Mouse (Mus musculus) neural tube, embryonic 13.5 days (tissue): ENCODE data around the gene Il9r. TPM values are rescaled to one million over a fixed set of nuclear protein-coding genes. Genes with fewer than 3 reads are reported as not detected.

Source experiments
- ATAC-seq: fragments of 200-750 bp; cut with Nextera tagmentation; 2 replicates; pipeline ENCODE4 v1.8.0; 2017; ENCODE audit warnings: low read depth, mild to moderate bottlenecking, moderate TSS enrichment, moderate library complexity
- H3K27ac ChIP-seq: fragments of 300-500 bp; sonication (generic); replicated peaks from 2 replicates; pipeline ENCODE4 v1.5.1; 2015; ENCODE audit warnings: moderate library complexity, mild to moderate bottlenecking, inconsistent platforms
- H3K27me3 ChIP-seq: fragments of 300-500 bp; sonication (generic); 2 replicates; pipeline ENCODE4 v1.6.1; 2015; ENCODE audit warnings: mild to moderate bottlenecking, inconsistent platforms
- H3K36me3 ChIP-seq: fragments of 300-500 bp; sonication (generic); 2 replicates; pipeline ENCODE4 v1.6.1; 2015; ENCODE audit warnings: mild to moderate bottlenecking, inconsistent platforms
- H3K4me1 ChIP-seq: fragments of 300-500 bp; sonication (generic); replicated peaks from 2 replicates; pipeline ENCODE4 v1.6.1; 2015; ENCODE audit warnings: inconsistent platforms
- H3K4me2 ChIP-seq: fragments of 300-500 bp; sonication (generic); 2 replicates; pipeline ENCODE4 v1.6.1; 2015; ENCODE audit warnings: inconsistent platforms, mild to moderate bottlenecking, moderate library complexity
- H3K4me3 ChIP-seq: fragments of 300-500 bp; sonication (generic); 2 replicates; pipeline ENCODE4 v1.5.1; 2015; ENCODE audit warnings: mild to moderate bottlenecking, inconsistent platforms
- H3K9ac ChIP-seq: fragments of 300-500 bp; sonication (generic); 2 replicates; pipeline ENCODE4 v1.6.1; 2015; ENCODE audit warnings: moderate library complexity, mild to moderate bottlenecking, inconsistent platforms
- H3K9me3 ChIP-seq: fragments of 300-500 bp; sonication (generic); 2 replicates; pipeline ENCODE4 v1.6.1; 2016; ENCODE audit warnings: inconsistent platforms
- WGBS: fragments of 180-500 bp; shearing (Covaris S2); methylation state at CpG from one replicate; pipeline ENCODE4 v1.1.7; 2015; 5-methylcytosine and 5-hydroxymethylcytosine counted together
- polyA plus RNA-seq: library from polyadenylated mRNA; unstranded; fragments of >200 nt; fragmentation: Nextera tagmentation; extraction: Ambion mirVana; gene quantifications from 2 replicates; pipeline ENCODE4 v1.2.1, GENCODE M21; 2015

Il9r gene
- polyA plus RNA-seq, 1 experiment from 2014 or later = not detected

DNA sequence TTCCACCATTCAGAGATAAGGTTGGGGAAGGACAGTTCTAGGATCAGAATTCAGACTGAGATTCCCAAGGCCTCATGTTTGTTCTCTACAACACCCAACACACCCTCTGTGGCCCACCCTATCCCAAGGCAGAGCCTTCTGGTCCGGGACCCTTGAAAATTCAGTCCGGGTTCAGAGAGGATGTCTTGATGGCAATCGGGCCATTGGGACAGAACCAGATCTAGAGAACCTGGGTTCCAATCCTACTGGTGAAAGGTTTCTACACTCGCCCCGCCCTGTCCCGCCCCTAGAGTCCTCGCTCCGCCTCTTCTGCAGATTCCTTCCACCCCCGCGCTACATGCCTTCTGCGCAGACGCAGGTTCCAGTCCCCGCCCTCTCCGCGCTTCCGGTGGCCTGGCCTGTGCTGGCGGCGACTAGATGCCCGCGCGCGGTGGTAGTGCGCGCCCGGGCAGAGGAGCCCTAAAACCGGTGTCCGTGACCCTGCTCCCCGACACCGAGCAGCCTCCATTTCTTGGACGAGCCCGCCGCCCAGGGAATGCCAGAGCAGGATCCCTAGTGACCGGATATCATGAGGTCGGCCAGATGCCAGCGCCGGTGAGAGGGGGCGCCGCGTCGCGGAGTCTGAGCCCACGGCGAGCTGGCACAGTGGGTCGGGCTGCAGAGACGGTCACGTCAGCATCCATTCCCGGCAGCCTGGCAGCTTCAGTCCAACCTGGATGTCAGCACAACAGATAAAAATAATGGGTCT lies 26.2 kb upstream of the Il9r start, which contains the start of gene Mpg:
Gene Mpg (plus strand): TSS at position 382 of the 748 bp plus-strand sequence.
- peaks cover 23% of the 10 kb centered on the region for H3K36me3 ChIP-seq
- no peaks in the 10 kb centered on the region for H3K9me3 ChIP-seq
- peaks cover 28% of the 10 kb centered on the region for H3K27me3 ChIP-seq
- peaks cover 59% of the 10 kb centered on the region for H3K4me1 ChIP-seq
- peak within 1 kb of the TSS; percentile 87 for H3K27ac ChIP-seq
- ATAC-seq = peak; percentile 83
- WGBS = 4% methylated on average over 47 of the region's 47 CpGs
- H3K4me3 ChIP-seq = peak within 1 kb of the TSS; percentile 69
- peak within 1 kb of the TSS; percentile 86 for H3K9ac ChIP-seq
- peak within 1 kb of the TSS; percentile 73 for H3K4me2 ChIP-seq

GRCm38 (mm10) chr11:32225222-32226104 lies 25.4 kb upstream of the Il9r start:
- Histone ChIP-seq H3K27ac (peak overlapping the region; percentile 87), H3K4me2 (peak overlapping the region; percentile 73), H3K9ac (no peak overlapping the region; the same call in 1 of the 2 replicates), H3K4me3 (peak overlapping the region; percentile 69; the same call in 1 of the 2 replicates), H3K9me3 (no peaks in the 10 kb centered on the region), H3K36me3 (peaks cover 14% of the 10 kb centered on the region), H3K4me1 (peaks cover 67% of the 10 kb centered on the region), H3K27me3 (peaks cover 37% of the 10 kb centered on the region)
- 54% methylated on average over 7 of the region's 7 CpGs for WGBS
- no peak for ATAC-seq

DNA sequence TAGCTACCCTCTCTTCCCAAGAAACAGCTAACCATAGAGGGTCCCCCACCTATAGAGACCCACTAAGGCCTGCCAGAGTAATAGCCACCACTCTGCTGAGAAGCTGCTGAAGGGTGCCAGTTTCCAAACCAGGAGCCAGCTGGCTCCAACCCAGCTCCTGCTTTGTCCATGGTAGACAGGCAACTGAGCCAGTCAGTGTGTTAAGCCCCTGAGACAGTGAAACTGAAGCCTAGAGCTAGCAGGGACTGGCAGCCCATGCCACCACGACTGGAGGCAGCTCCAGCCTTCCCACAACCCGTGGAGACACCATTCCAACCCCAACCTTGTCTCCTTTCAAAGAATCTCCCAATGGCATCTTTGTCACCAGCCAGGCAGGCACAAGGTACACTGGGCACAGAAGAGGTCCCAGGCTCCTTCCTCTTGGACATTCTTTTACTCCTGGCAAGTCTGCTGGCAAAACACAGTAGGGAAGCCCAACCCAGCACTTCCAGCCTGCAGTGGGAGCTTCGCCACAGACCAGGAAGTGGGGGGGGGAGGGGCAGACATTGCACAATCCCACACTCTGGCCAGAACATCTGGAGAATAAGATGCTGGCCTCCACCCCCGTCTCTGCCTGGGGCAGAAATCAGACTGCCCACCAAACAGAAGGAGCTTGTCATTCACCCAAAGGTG lies 24.5 kb upstream of the Il9r start:
- Histone ChIP-seq H3K4me2 (no peak overlapping the region; the same call in 1 of the 2 replicates), H3K27ac (peak overlapping the region; percentile 87), H3K4me1 (peaks cover 76% of the 10 kb centered on the region), H3K27me3 (peaks cover 37% of the 10 kb centered on the region), H3K9me3 (no peaks in the 10 kb centered on the region), H3K4me3 (no peak overlapping the region), H3K9ac (no peak overlapping the region), H3K36me3 (peaks cover 10% of the 10 kb centered on the region)
- ATAC-seq = no peak
- WGBS = 25% methylated on average over 4 of the region's 4 CpGs

GRCm38 (mm10) chr11:32223297-32223967 lies 23.4 kb upstream of the Il9r start:
- 65% methylated on average over 4 of the region's 4 CpGs for WGBS
- H3K9ac ChIP-seq = no peak overlapping the region
- peak overlapping the region; percentile 96 for H3K4me2 ChIP-seq
- no peak for ATAC-seq
- no peak overlapping the region for H3K4me3 ChIP-seq
- 0 out of 2 replicates have a peak overlapping the region, but pooled peaks have one; percentile 87 for H3K27ac ChIP-seq
- H3K9me3 ChIP-seq = no peaks in the 10 kb centered on the region
- peaks cover 88% of the 10 kb centered on the region for H3K4me1 ChIP-seq
- peaks cover 37% of the 10 kb centered on the region for H3K27me3 ChIP-seq
- H3K36me3 ChIP-seq = no peaks in the 10 kb centered on the region; the same call in 1 of the 2 replicates

DNA sequence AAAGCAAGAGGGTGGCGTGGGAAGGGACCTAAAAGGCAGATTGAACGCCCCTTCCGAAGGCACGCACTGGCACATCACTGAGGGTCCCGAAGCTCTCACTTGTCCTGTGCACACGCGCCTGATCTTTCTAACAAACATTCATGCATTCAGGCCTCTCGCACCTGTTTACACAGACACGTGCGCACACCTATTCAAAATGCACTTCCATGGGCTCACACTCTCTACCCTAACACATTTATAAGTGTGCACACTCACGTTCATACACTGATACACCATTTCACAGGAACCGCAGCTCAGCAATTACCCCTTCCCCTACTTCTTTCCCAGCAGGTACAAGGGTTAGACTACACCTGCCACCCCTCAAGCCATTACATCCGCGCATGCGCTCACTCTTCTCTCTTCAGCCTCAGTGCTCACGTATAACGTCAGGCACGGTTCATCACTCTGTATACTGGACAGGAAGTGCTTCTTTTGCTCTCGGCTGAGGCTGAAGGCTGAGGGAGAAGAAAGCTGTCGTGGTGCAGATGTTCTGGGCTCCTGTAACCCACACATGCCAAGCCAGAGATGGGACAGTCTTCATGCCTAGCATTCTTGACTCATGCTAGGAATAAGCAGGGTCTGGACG lies 22.6 kb upstream of the Il9r start:
- Histone ChIP-seq H3K9ac (peak overlapping the region; percentile 89), H3K36me3 (no peaks in the 10 kb centered on the region), H3K4me3 (peak overlapping the region; percentile 68), H3K4me1 (peaks cover 89% of the 10 kb centered on the region), H3K27ac (0 out of 2 replicates have a peak overlapping the region, but pooled peaks have one; percentile 81), H3K4me2 (peak overlapping the region; percentile 96), H3K27me3 (peaks cover 37% of the 10 kb centered on the region), H3K9me3 (no peaks in the 10 kb centered on the region)
- WGBS = 9% methylated on average over 21 of the region's 21 CpGs
- ATAC-seq = no peak

DNA sequence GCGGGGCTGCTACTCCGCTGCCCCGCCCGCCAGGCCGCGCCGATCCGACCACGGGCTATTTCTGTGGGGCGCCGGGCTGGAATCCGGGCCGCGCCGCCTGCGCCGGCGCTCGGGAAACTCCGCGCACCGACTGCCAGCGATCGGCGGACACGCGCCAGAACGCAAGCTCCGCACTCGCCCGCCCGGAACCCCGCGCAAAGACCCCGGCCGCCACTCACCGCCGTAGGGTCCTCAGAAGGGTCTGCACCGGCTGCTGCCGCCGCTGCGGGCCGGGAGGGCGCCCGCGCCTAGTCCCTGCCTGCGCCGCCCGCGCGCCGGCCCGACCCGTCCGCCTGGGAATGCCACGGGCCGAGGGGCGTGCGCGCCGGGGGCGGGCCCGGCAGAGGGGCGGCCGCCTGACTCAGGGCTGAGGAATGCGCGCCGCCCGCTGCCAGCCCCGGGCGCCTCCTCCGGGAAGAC lies 21.9 kb upstream of the Il9r start, which contains the start of gene Rhbdf1:
Gene Rhbdf1 (minus strand): TSS at position 350 of the 459 bp plus-strand sequence.
- H3K4me3 ChIP-seq = peak within 1 kb of the TSS; percentile 68
- H3K9ac ChIP-seq = peak within 1 kb of the TSS; percentile 89
- H3K36me3 ChIP-seq = no peaks in the 10 kb centered on the region
- H3K9me3 ChIP-seq = no peaks in the 10 kb centered on the region
- peaks cover 37% of the 10 kb centered on the region for H3K27me3 ChIP-seq
- ATAC-seq = peak; percentile 13
- peak within 1 kb of the TSS; percentile 96 for H3K4me2 ChIP-seq
- H3K4me1 ChIP-seq = peaks cover 89% of the 10 kb centered on the region
- H3K27ac ChIP-seq = peak within 1 kb of the TSS; percentile 81
- 0% methylated on average over 69 of the region's 72 CpGs for WGBS

DNA sequence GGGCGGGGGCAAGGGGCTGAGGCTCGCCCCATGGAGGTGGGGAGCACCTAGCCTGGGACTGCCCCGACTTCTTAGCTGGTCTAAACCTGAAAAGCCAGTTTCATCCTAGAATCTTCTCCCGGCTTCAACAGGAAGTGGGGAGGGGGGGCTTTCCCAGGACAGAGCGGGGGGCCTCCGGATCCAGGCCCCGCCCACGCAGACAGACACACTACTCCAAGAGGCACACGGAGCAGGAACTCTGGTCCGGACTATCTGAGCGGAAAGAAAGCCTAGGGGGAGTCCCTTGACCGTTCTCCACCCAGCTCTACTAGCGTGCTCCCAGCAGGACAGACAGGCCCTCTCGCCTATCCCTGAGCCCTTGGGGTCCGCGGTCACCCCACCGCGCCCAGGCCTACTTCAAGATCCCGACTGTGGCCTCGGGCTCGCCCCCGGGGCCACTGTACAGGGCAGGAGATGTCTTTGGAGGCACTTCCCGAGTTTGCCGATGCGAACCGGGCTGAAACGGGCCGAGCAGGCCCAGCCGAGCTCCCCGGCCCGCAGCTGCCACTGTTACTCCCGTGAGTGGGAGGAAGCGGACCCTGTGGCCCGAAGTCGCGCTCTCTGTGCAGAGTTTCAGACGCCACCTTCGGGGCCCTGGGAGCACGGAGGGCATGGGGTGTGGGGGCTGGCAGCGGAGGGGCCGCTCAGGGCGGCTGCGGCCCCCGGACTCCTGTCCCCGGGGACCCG lies 21.3 kb upstream of the Il9r start:
- WGBS = 1% methylated on average over 46 of the region's 46 CpGs
- H3K36me3 ChIP-seq = no peaks in the 10 kb centered on the region
- H3K27me3 ChIP-seq = peaks cover 37% of the 10 kb centered on the region

GRCm38 (mm10) chr11:32220607-32221224 lies 20.6 kb upstream of the Il9r start:
- H3K4me1 ChIP-seq = peaks cover 80% of the 10 kb centered on the region
- peak; percentile 9; the same call in 1 of the 2 replicates for ATAC-seq
- WGBS = 34% methylated on average over 10 of the region's 10 CpGs
- peaks cover 37% of the 10 kb centered on the region for H3K27me3 ChIP-seq
- H3K9ac ChIP-seq = peak overlapping the region; percentile 89
- H3K9me3 ChIP-seq = no peaks in the 10 kb centered on the region
- peak overlapping the region; percentile 81 for H3K27ac ChIP-seq
- H3K4me2 ChIP-seq = peak overlapping the region; percentile 96
- H3K36me3 ChIP-seq = no peaks in the 10 kb centered on the region
- H3K4me3 ChIP-seq = peak overlapping the region; percentile 68

More for the DNA sequence above, 21.3 kb upstream of the Il9r start:
- H3K9me3 ChIP-seq = no peaks in the 10 kb centered on the region
- peaks cover 85% of the 10 kb centered on the region for H3K4me1 ChIP-seq
- H3K9ac ChIP-seq = peak overlapping the region; percentile 89
- peak overlapping the region; percentile 96 for H3K4me2 ChIP-seq
- H3K4me3 ChIP-seq = peak overlapping the region; percentile 68
- peak; percentile 6; the same call in 1 of the 2 replicates for ATAC-seq
- peak overlapping the region; percentile 81 for H3K27ac ChIP-seq

DNA sequence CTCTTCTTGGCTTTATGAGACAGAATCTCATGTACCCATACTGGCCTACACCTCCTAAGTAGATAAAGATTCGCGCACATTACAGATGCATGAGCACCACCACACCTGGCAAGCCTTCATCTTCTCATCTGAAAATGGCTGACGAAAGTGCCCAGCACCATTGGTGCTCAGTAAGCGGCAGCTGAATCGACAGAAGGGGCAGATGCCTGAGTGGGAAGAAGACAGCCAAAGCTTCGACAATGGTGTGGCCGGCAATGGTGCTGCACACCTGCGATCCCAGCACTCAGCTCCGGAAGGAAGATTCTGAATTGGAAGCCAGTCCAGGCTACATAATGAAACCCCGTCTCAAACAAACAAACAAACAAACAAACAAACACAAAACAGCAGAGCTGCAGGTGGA lies 19.2 kb upstream of the Il9r start:
- Histone ChIP-seq H3K4me1 (peaks cover 65% of the 10 kb centered on the region), H3K36me3 (no peaks in the 10 kb centered on the region), H3K9me3 (no peaks in the 10 kb centered on the region), H3K9ac (peak overlapping the region; percentile 31; the same call in 1 of the 2 replicates), H3K27ac (no peak overlapping the region), H3K4me2 (peak overlapping the region; percentile 96), H3K27me3 (peaks cover 34% of the 10 kb centered on the region), H3K4me3 (no peak overlapping the region)
- no peak for ATAC-seq
- whole genome bisulfite sequencing = 87% methylated on average over 10 of the region's 10 CpGs
